Mouse (Mus musculus) liver, adult 2 months (tissue): ENCODE data around the gene Elmod3. TPM values are rescaled to one million over a fixed set of nuclear protein-coding genes. Genes with fewer than 3 reads are reported as not detected.
A peak's percentile ranks its signal among the peaks of the same experiment; 100 is the strongest.

Experiments
- DNase-seq: peaks from one replicate; pipeline ENCODE4 v3.0.0-alpha.2; 2011; ENCODE audit warnings: low read depth, low spot score; ENCODE audit errors: extremely low read depth
- H3K27ac ChIP-seq: fragments of 200-500 bp; replicated peaks from 2 replicates; pipeline ENCODE4 v1.5.1; 2012; ENCODE audit warnings: low read depth, mild to moderate bottlenecking, control low read depth, inconsistent platforms, low read length; ENCODE audit not compliant: insufficient read depth
- H3K27me3 ChIP-seq: fragments of 200-500 bp; 2 replicates; pipeline ENCODE4 v1.6.1; 2012; ENCODE audit warnings: mild to moderate bottlenecking, moderate library complexity, low read length, inconsistent platforms; ENCODE audit not compliant: control insufficient read depth, insufficient read depth
- H3K36me3 ChIP-seq: fragments of 200-500 bp; 2 replicates; pipeline ENCODE4 v1.6.1; 2012; ENCODE audit warnings: low read length, inconsistent platforms; ENCODE audit not compliant: control insufficient read depth, insufficient read depth
- H3K4me1 ChIP-seq: fragments of 200-500 bp; 2 replicates; pipeline ENCODE4 v1.6.1; 2011; ENCODE audit warnings: low read length; ENCODE audit not compliant: control insufficient read depth, insufficient read depth
- H3K4me3 ChIP-seq: fragments of 200-500 bp; 2 replicates; pipeline ENCODE4 v1.5.1; 2011; ENCODE audit warnings: low read depth, mild to moderate bottlenecking, control low read depth, low read length, moderate library complexity; ENCODE audit not compliant: insufficient read depth
- H3K79me2 ChIP-seq: fragments of 200-500 bp; 2 replicates; pipeline ENCODE4 v1.6.1; 2012; ENCODE audit warnings: inconsistent platforms, mild to moderate bottlenecking, low read length, moderate library complexity; ENCODE audit not compliant: control insufficient read depth, insufficient read depth
- H3K9ac ChIP-seq: fragments of 200-500 bp; 2 replicates; pipeline ENCODE4 v1.6.1; 2012; ENCODE audit warnings: low read depth, mild to moderate bottlenecking, control low read depth, inconsistent platforms, low read length
- CTCF ChIP-seq: fragments of 200-500 bp; IDR thresholded peaks from 2 replicates; pipeline ENCODE4 v1.5.1; 2011; ENCODE audit warnings: low read depth, low read length, control low read depth
- POLR2A ChIP-seq: fragments of 200-500 bp; IDR thresholded peaks from 2 replicates; pipeline ENCODE4 v1.6.1; 2011; ENCODE audit warnings: low read length, control low read depth; ENCODE audit not compliant: insufficient read depth; ENCODE audit errors: extremely low read depth
- WGBS: fragments of 180-500 bp; shearing (Covaris S2); methylation state at CpG from one replicate; pipeline ENCODE4 v1.1.7; 2018; 5-methylcytosine and 5-hydroxymethylcytosine counted together
- polyA plus RNA-seq: library from polyadenylated mRNA; depleted of rRNA; stranded (reverse); fragments of >200 nt; gene quantifications from 2 replicates; pipeline ENCODE4 v1.2.3, GENCODE M21; 2012
- total RNA-seq: library from RNA; depleted of rRNA; stranded (reverse); fragments of >200 nt; gene quantifications from 2 replicates; pipeline ENCODE4 v1.2.3, GENCODE M21; 2014

Gene Elmod3
- total and polyA plus RNA-seq, 2 experiments: 7.6 to 14.7 TPM

- H3K4me3 ChIP-seq: no peak overlapping the region
- H3K36me3 ChIP-seq: no peaks in the 10 kb centered on the region
- H3K9ac ChIP-seq: no peak overlapping the region
- H3K4me1 ChIP-seq: no peaks in the 10 kb centered on the region
- 99% methylated on average over 2 of the region's 2 CpGs for WGBS
- no peaks in the 10 kb centered on the region for H3K27me3 ChIP-seq
- H3K27ac ChIP-seq: no peak overlapping the region
- peak; percentile 19; the same call in 1 of the 2 replicates for TF ChIP-seq CTCF
- TF ChIP-seq POLR2A: no peak
- DNase-seq: no peak
- no peaks in the 10 kb centered on the region for H3K79me2 ChIP-seq
These were observed 51.1 kb downstream of the Elmod3 start for GRCm38 (mm10) chr6:72547121-72547520.

GRCm38 (mm10) chr6:72545377-72545776, 52.8 kb downstream of the Elmod3 start:
- DNase-seq: no peak
- no peak overlapping the region for H3K4me3 ChIP-seq
- TF ChIP-seq POLR2A: no peak
- TF ChIP-seq CTCF: no peak
- H3K4me1 ChIP-seq: no peaks in the 10 kb centered on the region
- H3K9ac ChIP-seq: no peak overlapping the region
- no peak overlapping the region for H3K27ac ChIP-seq
- 93% methylated on average over 7 of the region's 7 CpGs for WGBS
- no peaks in the 10 kb centered on the region for H3K27me3 ChIP-seq
- no peaks in the 10 kb centered on the region for H3K36me3 ChIP-seq
- H3K79me2 ChIP-seq: no peaks in the 10 kb centered on the region

GRCm38 (mm10) chr6:72544283-72544987, 53.8 kb downstream of the Elmod3 start, which contains the start of gene Capg:
Gene Capg, plus strand, starts transcription at chr6:72544391.
- Histone ChIP-seq H3K4me3 (peak within 1 kb of the TSS; percentile 30), H3K4me1 (no peaks in the 10 kb centered on the region), H3K27me3 (no peaks in the 10 kb centered on the region), H3K27ac (no peak within 1 kb of the TSS; the same call in 1 of the 2 replicates), H3K79me2 (no peaks in the 10 kb centered on the region), H3K9ac (peak within 1 kb of the TSS; percentile 42; the same call in 1 of the 2 replicates), H3K36me3 (no peaks in the 10 kb centered on the region)
- no peak for TF ChIP-seq CTCF
- TF ChIP-seq POLR2A: no peak
- DNase-seq: no peak
- 29% methylated on average over 23 of the region's 23 CpGs for WGBS

- H3K27me3 ChIP-seq: no peaks in the 10 kb centered on the region
- no peak for DNase-seq
- 84% methylated on average over 12 of the region's 12 CpGs for WGBS
- no peak overlapping the region for H3K4me3 ChIP-seq
- H3K36me3 ChIP-seq: no peaks in the 10 kb centered on the region
- TF ChIP-seq POLR2A (no peak), CTCF (no peak)
- H3K4me1 ChIP-seq: no peaks in the 10 kb centered on the region
- no peak overlapping the region for H3K9ac ChIP-seq
- no peaks in the 10 kb centered on the region for H3K79me2 ChIP-seq
- no peak overlapping the region for H3K27ac ChIP-seq
These were observed 54.9 kb downstream of the Elmod3 start for GRCm38 (mm10) chr6:72543265-72543850.

- peak overlapping the region; percentile 68 for H3K27ac ChIP-seq
- peak; percentile 93 for DNase-seq
- peak overlapping the region; percentile 74 for H3K4me3 ChIP-seq
- no peaks in the 10 kb centered on the region for H3K27me3 ChIP-seq
- peak; percentile 69; the same call in 1 of the 2 replicates for TF ChIP-seq POLR2A
- TF ChIP-seq CTCF: no peak
- WGBS: 3% methylated on average over 16 of the region's 16 CpGs
- H3K36me3 ChIP-seq: no peaks in the 10 kb centered on the region
- 0 out of 2 replicates have a peak, but pooled peaks cover 3% of the 10 kb centered on the region for H3K4me1 ChIP-seq
- H3K9ac ChIP-seq: peak overlapping the region; percentile 83
- H3K79me2 ChIP-seq: no peaks in the 10 kb centered on the region
These were observed 59.6 kb downstream of the Elmod3 start for GRCm38 (mm10) chr6:72538562-72539031.

- no peaks in the 10 kb centered on the region for H3K27me3 ChIP-seq
- peak overlapping the region; percentile 74 for H3K4me3 ChIP-seq
- 58% methylated on average over 10 of the region's 10 CpGs for WGBS
- H3K36me3 ChIP-seq: no peaks in the 10 kb centered on the region
- H3K79me2 ChIP-seq: no peaks in the 10 kb centered on the region
- H3K27ac ChIP-seq: peak overlapping the region; percentile 68
- 0 out of 2 replicates have a peak, but pooled peaks cover 3% of the 10 kb centered on the region for H3K4me1 ChIP-seq
- DNase-seq: peak; percentile 17
- TF ChIP-seq CTCF: no peak
- TF ChIP-seq POLR2A: no peak
- H3K9ac ChIP-seq: peak overlapping the region; percentile 83
These were observed 60.2 kb downstream of the Elmod3 start for GRCm38 (mm10) chr6:72537998-72538500.
